Mouse (Mus musculus): ENCODE measurements around the gene Smyd1. TPM values are rescaled to one million over a fixed set of nuclear protein-coding genes. Genes with fewer than 3 reads are reported as not detected.
"Not testable (repeated sequence)": the region's sequence is repeated elsewhere in the genome, so short reads cannot be mapped to it uniquely, and the experiment has no call there.

Gene Smyd1
- polyA plus RNA-seq, 1 experiment from 2014 or later, result 1.6 TPM

GRCm38 (mm10) chr6:71274621-71275020 lies 47.4 kb downstream of the Smyd1 start:
- H3K9ac ChIP-seq (replicated peaks; ENCODE audit: low read length), result no peak overlapping the region
- H3K27ac ChIP-seq (replicated peaks; ENCODE audit: low read depth, low read length), result no peak overlapping the region
- no peaks in the 10 kb centered on the region for H3K27me3 ChIP-seq (ENCODE audit: control insufficient read depth, insufficient read depth, low read length)
- no peak overlapping the region for H3K4me3 ChIP-seq (ENCODE audit: low read depth, low read length)
- peaks cover 3% of the 10 kb centered on the region; the same call in 1 of the 2 replicates for H3K4me1 ChIP-seq (ENCODE audit: control insufficient read depth, insufficient read depth, low read length)
- no peak for ATAC-seq (replicated peaks; ENCODE audit: insufficient number of reproducible peaks, low FRiP score, low TSS enrichment, low read depth)
- WGBS, result 84% methylated on average over 1 of the region's 1 CpGs
- H3K9me3 ChIP-seq (replicated peaks; ENCODE audit: control insufficient read depth, low read length), result no peaks in the 10 kb centered on the region
- no peak for DNase-seq (ENCODE audit: low spot score)
- H3K4me2 ChIP-seq (ENCODE audit: low read depth, low read length), result no peak overlapping the region
- no peaks in the 10 kb centered on the region for H3K36me3 ChIP-seq (replicated peaks; ENCODE audit: control insufficient read depth, insufficient read depth, low read depth, low read length)

- DNase-seq (ENCODE audit: low spot score), result no peak
Measured at GRCm38 (mm10) chr6:71273715-71274114, 48.3 kb downstream of the Smyd1 start.

GRCm38 (mm10) chr6:71272316-71272741 lies 49.7 kb downstream of the Smyd1 start:
- Histone ChIP-seq H3K4me1 (ENCODE audit: control insufficient read depth, insufficient read depth, low read length) (peaks cover 3% of the 10 kb centered on the region; the same call in 1 of the 2 replicates), H3K4me2 (ENCODE audit: low read depth, low read length) (peak overlapping the region; percentile 62), H3K27me3 (ENCODE audit: control insufficient read depth, insufficient read depth, low read length) (no peaks in the 10 kb centered on the region), H3K27ac (replicated peaks; ENCODE audit: low read depth, low read length) (peak overlapping the region; percentile 92), H3K9ac (replicated peaks; ENCODE audit: low read length) (peak overlapping the region; percentile 97), H3K4me3 (ENCODE audit: low read depth, low read length) (peak overlapping the region; percentile 88), H3K9me3 (replicated peaks; ENCODE audit: control insufficient read depth, low read length) (no peaks in the 10 kb centered on the region), H3K36me3 (replicated peaks; ENCODE audit: control insufficient read depth, insufficient read depth, low read depth, low read length) (no peaks in the 10 kb centered on the region)
- ATAC-seq (replicated peaks; ENCODE audit: insufficient number of reproducible peaks, low FRiP score, low TSS enrichment, low read depth), result no peak
- peak; percentile 7 for DNase-seq (ENCODE audit: low spot score)
- 2% methylated on average over 11 of the region's 11 CpGs for WGBS

More at GRCm38 (mm10) chr6:71273715-71274114, 48.3 kb downstream of the Smyd1 start:
- WGBS, result 85% methylated on average over 1 of the region's 1 CpGs
- H3K27me3 ChIP-seq (ENCODE audit: control insufficient read depth, insufficient read depth, low read length), result no peaks in the 10 kb centered on the region
- peaks cover 3% of the 10 kb centered on the region; the same call in 1 of the 2 replicates for H3K4me1 ChIP-seq (ENCODE audit: control insufficient read depth, insufficient read depth, low read length)
- ATAC-seq (replicated peaks; ENCODE audit: insufficient number of reproducible peaks, low FRiP score, low TSS enrichment, low read depth), result no peak
- no peaks in the 10 kb centered on the region for H3K36me3 ChIP-seq (replicated peaks; ENCODE audit: control insufficient read depth, insufficient read depth, low read depth, low read length)
- H3K4me2 ChIP-seq (ENCODE audit: low read depth, low read length), result no peak overlapping the region
- no peak overlapping the region for H3K9ac ChIP-seq (replicated peaks; ENCODE audit: low read length)
- no peak overlapping the region for H3K27ac ChIP-seq (replicated peaks; ENCODE audit: low read depth, low read length)
- H3K9me3 ChIP-seq (replicated peaks; ENCODE audit: control insufficient read depth, low read length), result no peaks in the 10 kb centered on the region
- no peak overlapping the region for H3K4me3 ChIP-seq (ENCODE audit: low read depth, low read length)

DNA sequence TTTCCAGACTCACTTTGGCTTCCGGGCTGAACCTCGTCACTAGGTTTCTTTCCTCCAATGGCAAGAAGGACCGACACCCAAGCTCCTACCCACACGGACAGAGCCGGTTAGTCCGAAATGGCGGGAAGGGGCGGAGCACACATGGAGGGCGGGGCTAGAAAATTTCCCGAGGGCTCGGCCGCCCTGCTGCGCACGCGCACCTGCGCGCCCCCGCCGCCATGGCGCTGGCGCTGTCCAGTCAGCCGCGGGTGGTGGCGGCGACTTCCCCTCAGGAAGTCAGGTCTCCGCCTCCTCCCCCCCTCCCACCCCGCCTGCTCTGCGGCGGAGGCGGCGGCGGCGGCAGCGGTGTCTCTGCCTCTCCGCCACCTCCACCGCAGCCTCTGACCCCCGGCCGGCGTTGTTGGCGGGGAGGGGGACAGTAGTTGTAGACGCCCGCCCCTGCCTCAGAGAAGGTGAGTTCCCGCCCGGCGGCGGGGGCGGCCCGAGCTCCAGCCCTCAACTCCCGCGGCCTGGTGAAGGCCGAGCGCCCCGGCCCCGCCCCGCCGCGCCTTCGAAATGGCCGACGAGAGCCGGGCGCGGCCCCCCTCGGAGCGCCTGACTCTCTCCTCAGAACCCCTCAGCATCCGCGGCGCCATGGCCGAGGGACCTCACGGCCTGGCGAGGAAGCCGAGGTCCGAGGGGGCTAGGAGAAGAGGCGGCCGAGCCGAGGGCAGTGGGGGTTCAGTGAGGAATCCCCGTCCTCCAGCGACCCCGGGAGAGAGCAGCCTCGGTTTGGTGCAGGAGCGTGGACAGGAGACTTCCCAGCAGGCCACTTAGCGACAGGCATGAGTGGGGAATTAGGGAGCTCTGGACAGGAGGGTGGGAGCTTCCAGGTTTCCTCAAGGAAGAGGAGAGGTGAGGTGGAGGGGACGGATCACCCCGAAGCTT lies 50.4 kb downstream of the Smyd1 start, which contains the start of gene Krcc1:
Gene Krcc1, plus strand, starts transcription at position 289 of the 927 bp plus-strand sequence.
- peak within 1 kb of the TSS; percentile 92 for H3K27ac ChIP-seq (replicated peaks; ENCODE audit: low read depth, low read length)
- WGBS, result under 1% methylated on average over 64 of the region's 84 CpGs
- H3K27me3 ChIP-seq (ENCODE audit: control insufficient read depth, insufficient read depth, low read length), result no peaks in the 10 kb centered on the region
- peak within 1 kb of the TSS; percentile 97 for H3K9ac ChIP-seq (replicated peaks; ENCODE audit: low read length)
- H3K4me3 ChIP-seq (ENCODE audit: low read depth, low read length), result peak within 1 kb of the TSS; percentile 88
- no peaks in the 10 kb centered on the region for H3K9me3 ChIP-seq (replicated peaks; ENCODE audit: control insufficient read depth, low read length)
- peak; percentile 99 for DNase-seq (ENCODE audit: low spot score)
- no peaks in the 10 kb centered on the region for H3K36me3 ChIP-seq (replicated peaks; ENCODE audit: control insufficient read depth, insufficient read depth, low read depth, low read length)
- ATAC-seq (replicated peaks; ENCODE audit: insufficient number of reproducible peaks, low FRiP score, low TSS enrichment, low read depth), result peak; percentile 94
- peak within 1 kb of the TSS; percentile 62 for H3K4me2 ChIP-seq (ENCODE audit: low read depth, low read length)
- H3K4me1 ChIP-seq (ENCODE audit: control insufficient read depth, insufficient read depth, low read length), result peaks cover 3% of the 10 kb centered on the region; the same call in 1 of the 2 replicates

DNA sequence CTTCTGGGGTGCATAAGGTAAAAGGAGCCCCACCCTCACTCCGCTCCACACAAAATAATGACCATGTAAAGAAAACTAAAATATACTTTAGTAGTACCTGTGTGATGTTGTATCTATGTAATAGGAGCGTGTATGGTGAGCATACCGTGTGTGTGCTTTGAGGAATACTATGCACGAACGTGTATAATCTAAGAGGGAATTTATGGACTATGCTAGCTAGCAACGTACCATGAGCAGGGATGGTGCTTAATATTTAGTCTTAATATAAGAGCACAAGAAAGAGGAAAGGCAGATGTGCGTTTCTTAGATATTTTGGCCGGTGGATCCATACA lies 51.0 kb downstream of the Smyd1 start:
- WGBS, result 4% methylated on average over 8 of the region's 8 CpGs
- peak; percentile 58 for ATAC-seq (replicated peaks; ENCODE audit: insufficient number of reproducible peaks, low FRiP score, low TSS enrichment, low read depth)

DNA sequence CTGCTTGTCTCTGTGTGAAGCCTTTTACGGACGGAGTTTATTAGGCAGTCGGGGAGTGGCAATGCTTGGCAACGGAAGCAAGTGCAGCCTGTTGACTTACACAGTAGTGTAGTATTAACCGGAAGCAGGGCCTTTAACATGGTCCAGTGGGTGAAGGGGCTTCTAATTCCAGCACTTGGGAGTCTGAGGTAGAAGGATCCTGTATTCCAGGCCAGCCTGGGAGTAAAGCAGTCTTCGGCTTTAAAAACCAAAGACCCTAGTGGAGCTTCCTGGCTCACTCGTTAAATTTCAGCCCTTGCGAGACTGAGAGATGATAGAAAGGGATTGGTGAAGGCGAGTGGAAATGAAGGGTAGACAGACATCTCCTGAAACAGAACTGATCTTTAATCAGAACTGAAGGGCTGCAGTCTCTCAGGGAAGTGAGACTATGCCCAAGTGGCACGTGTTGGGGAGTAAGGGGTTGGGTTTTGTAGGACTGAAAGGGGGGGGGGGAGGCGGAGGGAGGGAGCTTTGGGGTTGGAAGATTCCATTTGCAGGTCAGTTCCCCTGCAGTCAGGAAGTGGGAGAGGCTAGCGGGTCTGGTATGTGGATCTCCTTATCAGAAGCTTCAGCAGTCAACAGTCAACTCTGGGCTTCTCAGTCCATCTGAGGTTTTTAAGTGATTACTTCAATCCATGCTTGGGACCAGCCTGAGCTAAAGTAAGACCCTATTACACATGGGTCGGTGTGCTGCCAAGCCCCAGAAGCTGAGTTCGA lies 51.6 kb downstream of the Smyd1 start:
- H3K9ac ChIP-seq (replicated peaks; ENCODE audit: low read length), result peak overlapping the region; percentile 46
- WGBS, result 35% methylated on average over 13 of the region's 14 CpGs
- peak; percentile 37 for ATAC-seq (replicated peaks; ENCODE audit: insufficient number of reproducible peaks, low FRiP score, low TSS enrichment, low read depth)

More for the DNA sequence above, 51.0 kb downstream of the Smyd1 start:
- Histone ChIP-seq H3K36me3 (replicated peaks; ENCODE audit: control insufficient read depth, insufficient read depth, low read depth, low read length) (no peaks in the 10 kb centered on the region), H3K27ac (replicated peaks; ENCODE audit: low read depth, low read length) (peak overlapping the region; percentile 92; the same call in 1 of the 2 replicates), H3K4me3 (ENCODE audit: low read depth, low read length) (peak overlapping the region; percentile 88), H3K9ac (replicated peaks; ENCODE audit: low read length) (peak overlapping the region; percentile 46), H3K4me1 (ENCODE audit: control insufficient read depth, insufficient read depth, low read length) (peaks cover 3% of the 10 kb centered on the region; the same call in 1 of the 2 replicates), H3K4me2 (ENCODE audit: low read depth, low read length) (peak overlapping the region; percentile 62), H3K9me3 (replicated peaks; ENCODE audit: control insufficient read depth, low read length) (no peaks in the 10 kb centered on the region), H3K27me3 (ENCODE audit: control insufficient read depth, insufficient read depth, low read length) (no peaks in the 10 kb centered on the region)
- no peak for DNase-seq (ENCODE audit: low spot score)

DNA sequence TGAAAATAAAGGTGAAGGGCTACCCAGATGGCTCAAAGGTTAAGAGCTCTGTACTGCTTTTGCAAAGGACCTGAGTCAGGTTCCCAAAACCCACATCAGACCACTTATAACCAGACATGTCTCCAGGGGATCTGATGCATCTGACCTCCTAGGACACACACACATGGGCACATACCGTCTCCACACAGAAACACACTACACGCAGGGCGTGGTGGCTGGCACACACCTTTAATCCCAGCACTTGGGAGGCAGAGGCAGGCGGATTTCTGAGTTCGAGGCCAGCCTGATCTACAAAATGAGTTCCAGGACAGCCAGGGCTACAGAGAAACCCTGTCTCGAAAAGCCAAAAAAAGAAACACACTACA lies 52.4 kb downstream of the Smyd1 start:
- not testable (repeated sequence) for ATAC-seq (replicated peaks; ENCODE audit: insufficient number of reproducible peaks, low FRiP score, low TSS enrichment, low read depth); H3K27me3 ChIP-seq (ENCODE audit: control insufficient read depth, insufficient read depth, low read length); H3K4me3 ChIP-seq (ENCODE audit: low read depth, low read length); H3K27ac ChIP-seq (replicated peaks; ENCODE audit: low read depth, low read length); H3K36me3 ChIP-seq (replicated peaks; ENCODE audit: control insufficient read depth, insufficient read depth, low read depth, low read length); H3K4me2 ChIP-seq (ENCODE audit: low read depth, low read length); DNase-seq (ENCODE audit: low spot score); H3K9me3 ChIP-seq (replicated peaks; ENCODE audit: control insufficient read depth, low read length); H3K9ac ChIP-seq (replicated peaks; ENCODE audit: low read length); H3K4me1 ChIP-seq (ENCODE audit: control insufficient read depth, insufficient read depth, low read length)
- 94% methylated on average over 6 of the region's 6 CpGs for WGBS

More for the DNA sequence above, 51.6 kb downstream of the Smyd1 start:
- H3K4me1 ChIP-seq (ENCODE audit: control insufficient read depth, insufficient read depth, low read length), result peaks cover 3% of the 10 kb centered on the region; the same call in 1 of the 2 replicates
- H3K36me3 ChIP-seq (replicated peaks; ENCODE audit: control insufficient read depth, insufficient read depth, low read depth, low read length), result no peaks in the 10 kb centered on the region
- H3K4me2 ChIP-seq (ENCODE audit: low read depth, low read length), result peak overlapping the region; percentile 62
- H3K4me3 ChIP-seq (ENCODE audit: low read depth, low read length), result peak overlapping the region; percentile 88
- peak overlapping the region; percentile 92; the same call in 1 of the 2 replicates for H3K27ac ChIP-seq (replicated peaks; ENCODE audit: low read depth, low read length)
- DNase-seq (ENCODE audit: low spot score), result peak; percentile 55
- no peaks in the 10 kb centered on the region for H3K27me3 ChIP-seq (ENCODE audit: control insufficient read depth, insufficient read depth, low read length)
- H3K9me3 ChIP-seq (replicated peaks; ENCODE audit: control insufficient read depth, low read length), result no peaks in the 10 kb centered on the region

All from embryonic facial prominence, embryonic 11.5 days (tissue).